Mouse (Mus musculus): ENCODE results near the gene Mpp5. TPM values are rescaled to one million over a fixed set of nuclear protein-coding genes. Genes with fewer than 3 reads are reported as not detected.

Gene Mpp5
- polyA plus RNA-seq, 1 experiment from 2014 or later = 16.3 TPM

GRCm38 (mm10) chr12:78801836-78802235 is 53.1 kb downstream of the Mpp5 start:
- Histone ChIP-seq H3K27me3 (ENCODE audit: control insufficient read depth, insufficient read depth, low read depth, low read length) (no peaks in the 10 kb centered on the region), H3K9ac (ENCODE audit: low read depth, low read length) (no peak overlapping the region), H3K4me2 (ENCODE audit: low read length) (no peak overlapping the region), H3K4me1 (ENCODE audit: control insufficient read depth, insufficient read depth, low read length) (no peaks in the 10 kb centered on the region), H3K36me3 (ENCODE audit: control insufficient read depth, insufficient read depth, low read length) (no peaks in the 10 kb centered on the region), H3K9me3 (replicated peaks; ENCODE audit: control insufficient read depth, low read length, poor library complexity, severe bottlenecking) (no peaks in the 10 kb centered on the region), H3K27ac (ENCODE audit: low read length) (no peak overlapping the region), H3K4me3 (ENCODE audit: low read depth, low read length) (no peak overlapping the region)
- no peak for ATAC-seq

GRCm38 (mm10) chr12:78814437-78814836 is 65.7 kb downstream of the Mpp5 start:
- H3K9ac ChIP-seq (ENCODE audit: low read depth, low read length) = no peak overlapping the region
- no peak overlapping the region for H3K4me3 ChIP-seq (ENCODE audit: low read depth, low read length)
- no peak for ATAC-seq
- no peak overlapping the region for H3K27ac ChIP-seq (ENCODE audit: low read length)
- H3K36me3 ChIP-seq (ENCODE audit: control insufficient read depth, insufficient read depth, low read length) = no peaks in the 10 kb centered on the region
- H3K9me3 ChIP-seq (replicated peaks; ENCODE audit: control insufficient read depth, low read length, poor library complexity, severe bottlenecking) = no peaks in the 10 kb centered on the region
- no peak overlapping the region for H3K4me2 ChIP-seq (ENCODE audit: low read length)
- H3K4me1 ChIP-seq (ENCODE audit: control insufficient read depth, insufficient read depth, low read length) = no peaks in the 10 kb centered on the region
- H3K27me3 ChIP-seq (ENCODE audit: control insufficient read depth, insufficient read depth, low read depth, low read length) = no peaks in the 10 kb centered on the region

GRCm38 (mm10) chr12:78834496-78834895 is 85.8 kb downstream of the Mpp5 start:
- 99% methylated on average over 2 of the region's 2 CpGs for WGBS
- Histone ChIP-seq H3K27me3 (ENCODE audit: control insufficient read depth, insufficient read depth, low read depth, low read length) (no peaks in the 10 kb centered on the region), H3K9ac (ENCODE audit: low read depth, low read length) (no peak overlapping the region)

GRCm38 (mm10) chr12:78839906-78840305 is 91.2 kb downstream of the Mpp5 start:
- Histone ChIP-seq H3K4me2 (ENCODE audit: low read length) (no peak overlapping the region), H3K9me3 (replicated peaks; ENCODE audit: control insufficient read depth, low read length, poor library complexity, severe bottlenecking) (no peaks in the 10 kb centered on the region), H3K9ac (ENCODE audit: low read depth, low read length) (no peak overlapping the region), H3K27me3 (ENCODE audit: control insufficient read depth, insufficient read depth, low read depth, low read length) (no peaks in the 10 kb centered on the region), H3K4me3 (ENCODE audit: low read depth, low read length) (no peak overlapping the region), H3K27ac (ENCODE audit: low read length) (no peak overlapping the region), H3K36me3 (ENCODE audit: control insufficient read depth, insufficient read depth, low read length) (peaks cover 28% of the 10 kb centered on the region), H3K4me1 (ENCODE audit: control insufficient read depth, insufficient read depth, low read length) (no peaks in the 10 kb centered on the region)
- WGBS = 90% methylated on average over 4 of the region's 4 CpGs
- no peak for ATAC-seq

More at GRCm38 (mm10) chr12:78834496-78834895, 85.8 kb downstream of the Mpp5 start:
- Histone ChIP-seq H3K4me2 (ENCODE audit: low read length) (no peak overlapping the region), H3K36me3 (ENCODE audit: control insufficient read depth, insufficient read depth, low read length) (peaks cover 12% of the 10 kb centered on the region), H3K4me1 (ENCODE audit: control insufficient read depth, insufficient read depth, low read length) (no peaks in the 10 kb centered on the region), H3K4me3 (ENCODE audit: low read depth, low read length) (no peak overlapping the region), H3K9me3 (replicated peaks; ENCODE audit: control insufficient read depth, low read length, poor library complexity, severe bottlenecking) (no peaks in the 10 kb centered on the region), H3K27ac (ENCODE audit: low read length) (no peak overlapping the region)
- ATAC-seq = no peak

GRCm38 (mm10) chr12:78842429-78842828 is 93.7 kb downstream of the Mpp5 start:
- peaks cover 27% of the 10 kb centered on the region for H3K36me3 ChIP-seq (ENCODE audit: control insufficient read depth, insufficient read depth, low read length)
- no peaks in the 10 kb centered on the region for H3K9me3 ChIP-seq (replicated peaks; ENCODE audit: control insufficient read depth, low read length, poor library complexity, severe bottlenecking)
- no peak for ATAC-seq
- 88% methylated on average over 1 of the region's 1 CpGs for WGBS
- H3K4me2 ChIP-seq (ENCODE audit: low read length) = no peak overlapping the region
- no peak overlapping the region for H3K27ac ChIP-seq (ENCODE audit: low read length)
- H3K9ac ChIP-seq (ENCODE audit: low read depth, low read length) = no peak overlapping the region
- no peaks in the 10 kb centered on the region for H3K27me3 ChIP-seq (ENCODE audit: control insufficient read depth, insufficient read depth, low read depth, low read length)
- H3K4me3 ChIP-seq (ENCODE audit: low read depth, low read length) = no peak overlapping the region
- H3K4me1 ChIP-seq (ENCODE audit: control insufficient read depth, insufficient read depth, low read length) = no peaks in the 10 kb centered on the region

GRCm38 (mm10) chr12:78848246-78848645 is 99.5 kb downstream of the Mpp5 start:
- WGBS = 95% methylated on average over 4 of the region's 4 CpGs
- Histone ChIP-seq H3K4me3 (ENCODE audit: low read depth, low read length) (no peak overlapping the region), H3K4me1 (ENCODE audit: control insufficient read depth, insufficient read depth, low read length) (no peaks in the 10 kb centered on the region), H3K4me2 (ENCODE audit: low read length) (no peak overlapping the region), H3K27ac (ENCODE audit: low read length) (no peak overlapping the region), H3K9me3 (replicated peaks; ENCODE audit: control insufficient read depth, low read length, poor library complexity, severe bottlenecking) (no peaks in the 10 kb centered on the region), H3K36me3 (ENCODE audit: control insufficient read depth, insufficient read depth, low read length) (peaks cover 29% of the 10 kb centered on the region), H3K9ac (ENCODE audit: low read depth, low read length) (no peak overlapping the region), H3K27me3 (ENCODE audit: control insufficient read depth, insufficient read depth, low read depth, low read length) (no peaks in the 10 kb centered on the region)
- ATAC-seq = no peak

- Histone ChIP-seq H3K36me3 (ENCODE audit: control insufficient read depth, insufficient read depth, low read length) (peaks cover 2% of the 10 kb centered on the region; the same call in 1 of the 2 replicates), H3K9ac (ENCODE audit: low read depth, low read length) (peak overlapping the region; percentile 74)
Observed at GRCm38 (mm10) chr12:78860921-78861495, 112.3 kb downstream of the Mpp5 start.

GRCm38 (mm10) chr12:78861496-78862253 is 113.0 kb downstream of the Mpp5 start, which contains the start of the genes Atp6v1d and Eif2s1:
Gene Atp6v1d (minus strand): TSS chr12:78861638.
Gene Eif2s1 (plus strand): TSS chr12:78861819.
- H3K4me3 ChIP-seq (ENCODE audit: low read depth, low read length) = peak within 1 kb of the TSS; percentile 99
- peak within 1 kb of the TSS; percentile 88 for H3K27ac ChIP-seq (ENCODE audit: low read length)
- no peaks in the 10 kb centered on the region for H3K9me3 ChIP-seq (replicated peaks; ENCODE audit: control insufficient read depth, low read length, poor library complexity, severe bottlenecking)
- H3K4me1 ChIP-seq (ENCODE audit: control insufficient read depth, insufficient read depth, low read length) = peaks cover 23% of the 10 kb centered on the region
- WGBS = 0% methylated on average over 53 of the region's 55 CpGs
- ATAC-seq = peak; percentile 100
- H3K27me3 ChIP-seq (ENCODE audit: control insufficient read depth, insufficient read depth, low read depth, low read length) = no peaks in the 10 kb centered on the region
- H3K4me2 ChIP-seq (ENCODE audit: low read length) = peak within 1 kb of the TSS; percentile 93
- peak within 1 kb of the TSS; percentile 86 for H3K9ac ChIP-seq (ENCODE audit: low read depth, low read length)
- H3K36me3 ChIP-seq (ENCODE audit: control insufficient read depth, insufficient read depth, low read length) = no peaks in the 10 kb centered on the region

More at GRCm38 (mm10) chr12:78860921-78861495, 112.3 kb downstream of the Mpp5 start:
- H3K27ac ChIP-seq (ENCODE audit: low read length) = peak overlapping the region; percentile 76
- peak; percentile 68 for ATAC-seq
- H3K4me2 ChIP-seq (ENCODE audit: low read length) = peak overlapping the region; percentile 93
- under 1% methylated on average over 30 of the region's 30 CpGs for WGBS
- peaks cover 23% of the 10 kb centered on the region for H3K4me1 ChIP-seq (ENCODE audit: control insufficient read depth, insufficient read depth, low read length)
- no peaks in the 10 kb centered on the region for H3K9me3 ChIP-seq (replicated peaks; ENCODE audit: control insufficient read depth, low read length, poor library complexity, severe bottlenecking)
- peak overlapping the region; percentile 99 for H3K4me3 ChIP-seq (ENCODE audit: low read depth, low read length)
- no peaks in the 10 kb centered on the region for H3K27me3 ChIP-seq (ENCODE audit: control insufficient read depth, insufficient read depth, low read depth, low read length)

GRCm38 (mm10) chr12:78862254-78862730 is 113.6 kb downstream of the Mpp5 start:
- ATAC-seq = no peak
- Histone ChIP-seq H3K9ac (ENCODE audit: low read depth, low read length) (peak overlapping the region; percentile 86), H3K36me3 (ENCODE audit: control insufficient read depth, insufficient read depth, low read length) (no peaks in the 10 kb centered on the region), H3K4me2 (ENCODE audit: low read length) (peak overlapping the region; percentile 75), H3K27me3 (ENCODE audit: control insufficient read depth, insufficient read depth, low read depth, low read length) (no peaks in the 10 kb centered on the region), H3K27ac (ENCODE audit: low read length) (peak overlapping the region; percentile 88), H3K9me3 (replicated peaks; ENCODE audit: control insufficient read depth, low read length, poor library complexity, severe bottlenecking) (no peaks in the 10 kb centered on the region), H3K4me1 (ENCODE audit: control insufficient read depth, insufficient read depth, low read length) (peaks cover 23% of the 10 kb centered on the region), H3K4me3 (ENCODE audit: low read depth, low read length) (peak overlapping the region; percentile 99)
- WGBS = under 1% methylated on average over 22 of the region's 22 CpGs

Measured in midbrain, embryonic 16.5 days (tissue).